Mouse (Mus musculus): ENCODE measurements around the gene Nr1h2.

Nr1h2 gene

GRCm38 (mm10) chr7:44548497-44549087 lies 5.2 kb downstream of the Nr1h2 start, which contains the start of gene Pold1:
Gene Pold1 (minus strand): TSS chr7:44548849.
- peak; percentile 100 for DNase-seq

- DNase-seq = peak; percentile 55 to 57
Observed at GRCm38 (mm10) chr7:44547725-44548124, 6.0 kb downstream of the Nr1h2 start.

- no peak for DNase-seq
Observed at GRCm38 (mm10) chr7:44547041-44547440, 6.7 kb downstream of the Nr1h2 start.

- no peak for DNase-seq
Observed at GRCm38 (mm10) chr7:44546274-44546673, 7.5 kb downstream of the Nr1h2 start.

GRCm38 (mm10) chr7:44543071-44543470 lies 10.7 kb downstream of the Nr1h2 start:
- DNase-seq = no peak

- no peak for DNase-seq
Observed at GRCm38 (mm10) chr7:44542555-44542954, 11.2 kb downstream of the Nr1h2 start.

GRCm38 (mm10) chr7:44538756-44539624 lies 14.8 kb downstream of the Nr1h2 start:
- DNase-seq = no peak

- DNase-seq = peak; percentile 84 to 85
Observed at GRCm38 (mm10) chr7:44537496-44537895, 16.3 kb downstream of the Nr1h2 start.

GRCm38 (mm10) chr7:44537009-44537408 lies 16.7 kb downstream of the Nr1h2 start:
- DNase-seq = peak; percentile 52 to 56

- peak; percentile 84 to 86 for DNase-seq
Observed at GRCm38 (mm10) chr7:44536590-44536968, 17.2 kb downstream of the Nr1h2 start.

GRCm38 (mm10) chr7:44535657-44536589 lies 17.8 kb downstream of the Nr1h2 start:
- DNase-seq = no peak

GRCm38 (mm10) chr7:44534656-44535441 lies 18.9 kb downstream of the Nr1h2 start:
- DNase-seq = no peak

- no peak for DNase-seq
Observed at GRCm38 (mm10) chr7:44534242-44534641, 19.5 kb downstream of the Nr1h2 start.

GRCm38 (mm10) chr7:44533746-44534045 lies 20.1 kb downstream of the Nr1h2 start:
- no peak for DNase-seq

- DNase-seq = no peak
Observed at GRCm38 (mm10) chr7:44532918-44533745, 20.6 kb downstream of the Nr1h2 start.

- no peak for DNase-seq
Observed at GRCm38 (mm10) chr7:44531946-44532732, 21.6 kb downstream of the Nr1h2 start, which contains the start of gene Spib. Gene Spib (minus strand): TSS chr7:44532071.

- no peak for DNase-seq
Observed at GRCm38 (mm10) chr7:44531207-44531606, 22.5 kb downstream of the Nr1h2 start.

- no peak for DNase-seq
Observed at GRCm38 (mm10) chr7:44530507-44530906, 23.2 kb downstream of the Nr1h2 start.

- no peak for DNase-seq
Observed at GRCm38 (mm10) chr7:44529518-44529917, 24.2 kb downstream of the Nr1h2 start.

Measured in cerebellum, postnatal 10 days (tissue).